Mouse (Mus musculus) adrenal gland, postnatal 10 days (tissue): Measurements from ENCODE around the gene Clstn2. TPM values are rescaled to one million over a fixed set of nuclear protein-coding genes. Genes with fewer than 3 reads are reported as not detected.

Source experiments
- DNase-seq: peaks from one replicate; pipeline ENCODE4 v3.0.0; 2021; ENCODE audit warnings: mixed read lengths
- total RNA-seq, 2 experiments: library from RNA; stranded (reverse); gene quantifications; 2 replicates each; pipeline ENCODE4 v1.2.3; 2021

Clstn2 gene
- total RNA-seq, 2 experiments from 2014 or later = 3.4 to 3.8 TPM

GRCm38 (mm10) chr9:97774991-97775390 lies 258.0 kb downstream of the Clstn2 start:
- DNase-seq = no peak

GRCm38 (mm10) chr9:97773911-97774310 lies 259.1 kb downstream of the Clstn2 start:
- DNase-seq = no peak

- DNase-seq = no peak
These were observed 260.6 kb downstream of the Clstn2 start for GRCm38 (mm10) chr9:97772431-97772830.

GRCm38 (mm10) chr9:97769331-97769730 lies 263.6 kb downstream of the Clstn2 start:
- no peak for DNase-seq

- no peak for DNase-seq
These were observed 267.7 kb downstream of the Clstn2 start for GRCm38 (mm10) chr9:97765251-97765767.

- DNase-seq = no peak
These were observed 269.9 kb downstream of the Clstn2 start for GRCm38 (mm10) chr9:97763048-97763447.

- no peak for DNase-seq
These were observed 277.2 kb downstream of the Clstn2 start for GRCm38 (mm10) chr9:97755599-97756270.

GRCm38 (mm10) chr9:97753715-97754114 lies 279.3 kb downstream of the Clstn2 start:
- no peak for DNase-seq

- no peak for DNase-seq
These were observed 286.4 kb downstream of the Clstn2 start for GRCm38 (mm10) chr9:97746574-97746973.

- DNase-seq = no peak
These were observed 305.1 kb downstream of the Clstn2 start for GRCm38 (mm10) chr9:97727715-97728486.

- DNase-seq = no peak
These were observed 315.3 kb downstream of the Clstn2 start for GRCm38 (mm10) chr9:97717728-97718127.

- peak; percentile 15 for DNase-seq
These were observed 316.0 kb downstream of the Clstn2 start for GRCm38 (mm10) chr9:97717005-97717404.

- no peak for DNase-seq
These were observed 320.1 kb downstream of the Clstn2 start for GRCm38 (mm10) chr9:97712888-97713287.

- DNase-seq = no peak
These were observed 329.0 kb downstream of the Clstn2 start for GRCm38 (mm10) chr9:97703901-97704503.

- DNase-seq = no peak
These were observed 330.0 kb downstream of the Clstn2 start for GRCm38 (mm10) chr9:97702989-97703388.

GRCm38 (mm10) chr9:97699983-97700382 lies 333.0 kb downstream of the Clstn2 start:
- DNase-seq = no peak

- no peak for DNase-seq
These were observed 334.0 kb downstream of the Clstn2 start for GRCm38 (mm10) chr9:97699020-97699419.

GRCm38 (mm10) chr9:97698071-97698470 lies 334.9 kb downstream of the Clstn2 start:
- DNase-seq = no peak

GRCm38 (mm10) chr9:97696655-97697235 lies 336.2 kb downstream of the Clstn2 start:
- DNase-seq = no peak

- DNase-seq = no peak
These were observed 337.7 kb downstream of the Clstn2 start for GRCm38 (mm10) chr9:97695278-97695677.

- no peak for DNase-seq
These were observed 346.1 kb downstream of the Clstn2 start for GRCm38 (mm10) chr9:97686826-97687425.

GRCm38 (mm10) chr9:97685664-97686063 lies 347.3 kb downstream of the Clstn2 start:
- no peak for DNase-seq
